Mouse (Mus musculus) embryonic facial prominence, embryonic 13.5 days (tissue): ENCODE data around the gene Brca1. TPM values are rescaled to one million over a fixed set of nuclear protein-coding genes. Genes with fewer than 3 reads are reported as not detected.
"Not testable (repeated sequence)": the region's sequence is repeated elsewhere in the genome, so short reads cannot be mapped to it uniquely, and the experiment has no call there.

ENCODE experiments used
- ATAC-seq: fragments of 200-750 bp; cut with Nextera tagmentation; 2 replicates; pipeline ENCODE4 v1.8.0; 2017; ENCODE audit warnings: low read depth; ENCODE audit not compliant: insufficient number of reproducible peaks, insufficient read depth, low FRiP score, low TSS enrichment
- H3K27ac ChIP-seq: fragments of 300-500 bp; sonication (generic); 2 replicates; pipeline ENCODE4 v1.5.1; 2015; ENCODE audit warnings: moderate library complexity, mild to moderate bottlenecking, inconsistent platforms
- H3K27me3 ChIP-seq: fragments of 300-500 bp; sonication (generic); 2 replicates; pipeline ENCODE4 v1.6.1; 2015; ENCODE audit warnings: mild to moderate bottlenecking, inconsistent platforms
- H3K36me3 ChIP-seq: fragments of 300-500 bp; sonication (generic); 2 replicates; pipeline ENCODE4 v1.6.1; 2015; ENCODE audit warnings: mild to moderate bottlenecking, inconsistent platforms
- H3K4me1 ChIP-seq: fragments of 300-500 bp; sonication (generic); 2 replicates; pipeline ENCODE4 v1.6.1; 2015; ENCODE audit warnings: inconsistent platforms
- H3K4me2 ChIP-seq: fragments of 300-500 bp; sonication (generic); 2 replicates; pipeline ENCODE4 v1.6.1; 2015; ENCODE audit warnings: moderate library complexity, mild to moderate bottlenecking, inconsistent platforms
- H3K4me3 ChIP-seq: fragments of 300-500 bp; sonication (generic); 2 replicates; pipeline ENCODE4 v1.5.1; 2015; ENCODE audit warnings: mild to moderate bottlenecking, inconsistent platforms
- H3K9ac ChIP-seq: fragments of 300-500 bp; sonication (generic); 2 replicates; pipeline ENCODE4 v1.6.1; 2015; ENCODE audit warnings: mild to moderate bottlenecking, inconsistent platforms
- H3K9me3 ChIP-seq: fragments of 300-500 bp; sonication (generic); 2 replicates; pipeline ENCODE4 v1.6.1; 2016; ENCODE audit warnings: inconsistent platforms
- WGBS: fragments of 180-500 bp; shearing (Covaris S2); methylation state at CpG from one replicate; pipeline ENCODE4 v1.1.7; 2015; ENCODE audit warnings: mixed read lengths; 5-methylcytosine and 5-hydroxymethylcytosine counted together
- polyA plus RNA-seq: library from polyadenylated mRNA; unstranded; fragments of >200 nt; fragmentation: Nextera tagmentation; extraction: Ambion mirVana; gene quantifications from 2 replicates; pipeline ENCODE4 v1.2.1, GENCODE M21; 2015

The Brca1 gene
- polyA plus RNA-seq, 1 experiment from 2014 or later, result 10.6 TPM

GRCm38 (mm10) chr11:101447786-101448185 is 104.0 kb downstream of the Brca1 start:
- H3K4me1 ChIP-seq, result peaks cover 26% of the 10 kb centered on the region
- H3K27me3 ChIP-seq, result no peaks in the 10 kb centered on the region
- peak overlapping the region; percentile 72 for H3K27ac ChIP-seq
- WGBS, result 85% methylated on average over 5 of the region's 5 CpGs
- no peak for ATAC-seq
- H3K4me3 ChIP-seq, result peak overlapping the region; percentile 36; the same call in 1 of the 2 replicates
- peaks cover 30% of the 10 kb centered on the region for H3K36me3 ChIP-seq
- H3K9me3 ChIP-seq, result no peaks in the 10 kb centered on the region
- peak overlapping the region; percentile 59 for H3K9ac ChIP-seq
- H3K4me2 ChIP-seq, result peak overlapping the region; percentile 55

- Histone ChIP-seq H3K4me1 (peaks cover 26% of the 10 kb centered on the region), H3K36me3 (peaks cover 30% of the 10 kb centered on the region)
- H3K9me3 ChIP-seq, H3K9ac ChIP-seq, H3K27me3 ChIP-seq, H3K27ac ChIP-seq, H3K4me2 ChIP-seq, ATAC-seq, H3K4me3 ChIP-seq: not testable (repeated sequence)
- 88% methylated on average over 8 of the region's 8 CpGs for WGBS
Observed at GRCm38 (mm10) chr11:101446860-101447259, 104.9 kb downstream of the Brca1 start.

- H3K9ac ChIP-seq, result no peak overlapping the region
- WGBS, result 86% methylated on average over 1 of the region's 1 CpGs
- no peak for ATAC-seq
- no peak overlapping the region for H3K4me2 ChIP-seq
- H3K4me3 ChIP-seq, result no peak overlapping the region
- H3K27me3 ChIP-seq, result no peaks in the 10 kb centered on the region
- no peaks in the 10 kb centered on the region for H3K9me3 ChIP-seq
- peaks cover 30% of the 10 kb centered on the region for H3K36me3 ChIP-seq
- H3K27ac ChIP-seq, result no peak overlapping the region
- peaks cover 26% of the 10 kb centered on the region for H3K4me1 ChIP-seq
Observed at GRCm38 (mm10) chr11:101446319-101446718, 105.4 kb downstream of the Brca1 start.

- H3K27ac ChIP-seq, result peak overlapping the region; percentile 91
- peak overlapping the region; percentile 88 for H3K4me3 ChIP-seq
- no peaks in the 10 kb centered on the region for H3K9me3 ChIP-seq
- H3K9ac ChIP-seq, result peak overlapping the region; percentile 98
- WGBS, result 1% methylated on average over 14 of the region's 14 CpGs
- H3K4me2 ChIP-seq, result peak overlapping the region; percentile 95
- H3K27me3 ChIP-seq, result no peaks in the 10 kb centered on the region
- 0 out of 2 replicates have a peak, but pooled peaks have one; percentile 1 for ATAC-seq
- H3K4me1 ChIP-seq, result peaks cover 20% of the 10 kb centered on the region
- H3K36me3 ChIP-seq, result peaks cover 30% of the 10 kb centered on the region
Observed at GRCm38 (mm10) chr11:101442760-101443159, 109.0 kb downstream of the Brca1 start.

GRCm38 (mm10) chr11:101442127-101442693 is 109.5 kb downstream of the Brca1 start, which contains the start of gene Rpl27:
Rpl27 (plus strand) TSS chr11:101442298.
- Histone ChIP-seq H3K9ac (peak within 1 kb of the TSS; percentile 98), H3K9me3 (no peaks in the 10 kb centered on the region), H3K4me3 (peak within 1 kb of the TSS; percentile 88), H3K36me3 (peaks cover 30% of the 10 kb centered on the region), H3K4me2 (peak within 1 kb of the TSS; percentile 95), H3K27me3 (no peaks in the 10 kb centered on the region), H3K4me1 (peaks cover 20% of the 10 kb centered on the region), H3K27ac (peak within 1 kb of the TSS; percentile 91)
- ATAC-seq, result peak; percentile 98
- 1% methylated on average over 42 of the region's 42 CpGs for WGBS

GRCm38 (mm10) chr11:101441450-101442126 is 110.2 kb downstream of the Brca1 start:
- Histone ChIP-seq H3K9ac (0 out of 2 replicates have a peak overlapping the region, but pooled peaks have one; percentile 27), H3K4me1 (peaks cover 20% of the 10 kb centered on the region), H3K4me2 (peak overlapping the region; percentile 50), H3K36me3 (peaks cover 30% of the 10 kb centered on the region), H3K4me3 (peak overlapping the region; percentile 88)
- 40% methylated on average over 15 of the region's 15 CpGs for WGBS
- H3K27me3 ChIP-seq, H3K27ac ChIP-seq, H3K9me3 ChIP-seq, ATAC-seq: not testable (repeated sequence)

Other genes with a start within 250 kb of the Brca1 start
- 129 and 130 TPM in 2 replicates for gene Becn1, start 249.7 kb downstream of the Brca1 start, polyA plus RNA-seq
- gene Psme3, start 235.7 kb downstream of the Brca1 start, polyA plus RNA-seq, result 138 and 148 TPM in 2 replicates
- gene Aoc2, start 226.9 kb downstream of the Brca1 start, polyA plus RNA-seq, result 1.3 and 1.7 TPM in 2 replicates
- 0.10 and 0.15 TPM in 2 replicates for gene Aoc3, start 221.3 kb downstream of the Brca1 start, polyA plus RNA-seq
- not detected in 2 replicates for gene G6pc, start 184.4 kb downstream of the Brca1 start, polyA plus RNA-seq
- gene Aarsd1, start 134.3 kb downstream of the Brca1 start, polyA plus RNA-seq, result 73.9 and 88.6 TPM in 2 replicates
- gene Gm27029, start 127.2 kb downstream of the Brca1 start, polyA plus RNA-seq, result 9.7 and 10.4 TPM in 2 replicates
- 19.5 and 21.8 TPM in 2 replicates for gene Rundc1, start 126.9 kb downstream of the Brca1 start, polyA plus RNA-seq
- gene Ptges3l, start 126.6 kb downstream of the Brca1 start, polyA plus RNA-seq, result 5.5 and 8.1 TPM in 2 replicates
- 342 and 404 TPM in 2 replicates for gene Rpl27, start 109.7 kb downstream of the Brca1 start, polyA plus RNA-seq
- 9.1 and 10.9 TPM in 2 replicates for gene Ifi35, start 103.5 kb downstream of the Brca1 start, polyA plus RNA-seq
- gene Rnd2, start 87.0 kb downstream of the Brca1 start, polyA plus RNA-seq, result 14.0 and 16.8 TPM in 2 replicates
- gene Vat1, start 85.7 kb downstream of the Brca1 start, polyA plus RNA-seq, result 34.2 and 37.5 TPM in 2 replicates
- gene Nbr1, start 194 bp upstream of the Brca1 start, polyA plus RNA-seq, result 77.1 and 80.7 TPM in 2 replicates
- gene Tmem106a, start 30.3 kb upstream of the Brca1 start, polyA plus RNA-seq, result 3.6 and 3.8 TPM in 2 replicates
- gene Gm11634, start 47.3 kb upstream of the Brca1 start, polyA plus RNA-seq, result not detected in 2 replicates
- 55.5 and 63.7 TPM in 2 replicates for gene Rdm1, start 75.2 kb upstream of the Brca1 start, polyA plus RNA-seq
- 3.3 and 3.4 TPM in 2 replicates for gene Arl4d, start 113.6 kb upstream of the Brca1 start, polyA plus RNA-seq
- 45.0 and 49.0 TPM in 2 replicates for gene Dhx8, start 181.0 kb upstream of the Brca1 start, polyA plus RNA-seq
- gene Etv4, start 233.4 kb upstream of the Brca1 start, polyA plus RNA-seq, result 11.1 and 13.2 TPM in 2 replicates